Mouse (Mus musculus) intestine, embryonic 16.5 days (tissue): ENCODE data around the gene Shank2. TPM values are rescaled to one million over a fixed set of nuclear protein-coding genes. Genes with fewer than 3 reads are reported as not detected.

ENCODE experiments used
- ATAC-seq: fragments of 200-750 bp; cut with Nextera tagmentation; 2 replicates; pipeline ENCODE4 v1.8.0; 2017; ENCODE audit warnings: moderate TSS enrichment, moderate library complexity
- H3K27ac ChIP-seq: fragments of 300-500 bp; sonication (generic); 2 replicates; pipeline ENCODE4 v1.5.1; 2014; ENCODE audit warnings: mild to moderate bottlenecking, low read length
- H3K27me3 ChIP-seq: fragments of 300-500 bp; sonication (generic); replicated peaks from 2 replicates; pipeline ENCODE4 v1.6.1; 2014; ENCODE audit warnings: low read length, control low read depth, mixed read lengths; ENCODE audit not compliant: control insufficient read depth, insufficient read depth
- H3K36me3 ChIP-seq: fragments of 300-500 bp; sonication (generic); 2 replicates; pipeline ENCODE4 v1.6.1; 2014; ENCODE audit warnings: low read length, control low read depth; ENCODE audit not compliant: control insufficient read depth, insufficient read depth
- H3K4me1 ChIP-seq: fragments of 300-500 bp; sonication (generic); 2 replicates; pipeline ENCODE4 v1.6.1; 2014; ENCODE audit warnings: low read length, control low read depth, mixed read lengths; ENCODE audit not compliant: control insufficient read depth, insufficient read depth
- H3K4me2 ChIP-seq: fragments of 300-500 bp; sonication (generic); 2 replicates; pipeline ENCODE4 v1.6.1; 2014; ENCODE audit warnings: low read depth, low read length, control low read depth
- H3K4me3 ChIP-seq: fragments of 300-500 bp; sonication (generic); 2 replicates; pipeline ENCODE4 v1.5.1; 2014; ENCODE audit warnings: mild to moderate bottlenecking, low read length
- H3K9ac ChIP-seq: fragments of 300-500 bp; sonication (generic); 2 replicates; pipeline ENCODE4 v1.6.1; 2014; ENCODE audit warnings: low read depth, low read length
- H3K9me3 ChIP-seq: fragments of 300-500 bp; sonication (generic); 2 replicates; pipeline ENCODE4 v1.6.1; 2016; ENCODE audit warnings: low read length, control low read depth; ENCODE audit not compliant: control insufficient read depth
- WGBS: fragments of 180-500 bp; shearing (Covaris S2); extraction: QIAGEN DNeasy Blood & Tissue Kit; methylation state at CpG from one replicate; pipeline ENCODE4 v1.1.7; 2014; 5-methylcytosine and 5-hydroxymethylcytosine counted together
- polyA plus RNA-seq: library from polyadenylated mRNA; unstranded; fragments of >200 nt; fragmentation: Nextera tagmentation; extraction: Ambion mirVana; gene quantifications from 2 replicates; pipeline ENCODE4 v1.2.1, GENCODE M21; 2015

Shank2 gene
- polyA plus RNA-seq, 1 experiment from 2014 or later = 1.0 TPM

DNA sequence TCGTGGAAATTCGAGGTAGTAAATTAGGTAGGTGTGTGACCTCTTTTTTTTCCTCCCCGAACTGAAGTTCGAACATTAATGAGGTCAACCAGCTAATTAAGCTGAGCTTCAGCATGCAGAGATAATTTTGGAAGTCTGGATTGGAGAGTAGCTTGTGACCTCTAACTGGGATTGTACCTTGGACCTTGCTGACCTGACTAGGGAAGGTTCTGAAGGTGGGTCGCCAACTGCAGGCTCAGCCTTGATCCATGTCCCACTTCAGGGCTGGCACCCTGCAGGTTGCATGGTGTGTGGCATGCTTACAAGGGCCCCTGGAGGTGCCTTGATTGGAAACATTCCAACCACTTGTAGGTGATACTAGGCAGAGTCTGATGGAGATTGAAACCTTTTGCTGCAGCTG lies 21.7 kb upstream of the Shank2 start:
- no peak overlapping the region for H3K4me2 ChIP-seq
- 61% methylated on average over 5 of the region's 5 CpGs for WGBS
- H3K36me3 ChIP-seq = no peaks in the 10 kb centered on the region
- no peak overlapping the region for H3K27ac ChIP-seq
- no peak for ATAC-seq
- H3K9ac ChIP-seq = no peak overlapping the region
- peaks cover 35% of the 10 kb centered on the region for H3K27me3 ChIP-seq
- H3K4me1 ChIP-seq = 0 out of 2 replicates have a peak, but pooled peaks cover 3% of the 10 kb centered on the region
- no peaks in the 10 kb centered on the region for H3K9me3 ChIP-seq
- H3K4me3 ChIP-seq = no peak overlapping the region

DNA sequence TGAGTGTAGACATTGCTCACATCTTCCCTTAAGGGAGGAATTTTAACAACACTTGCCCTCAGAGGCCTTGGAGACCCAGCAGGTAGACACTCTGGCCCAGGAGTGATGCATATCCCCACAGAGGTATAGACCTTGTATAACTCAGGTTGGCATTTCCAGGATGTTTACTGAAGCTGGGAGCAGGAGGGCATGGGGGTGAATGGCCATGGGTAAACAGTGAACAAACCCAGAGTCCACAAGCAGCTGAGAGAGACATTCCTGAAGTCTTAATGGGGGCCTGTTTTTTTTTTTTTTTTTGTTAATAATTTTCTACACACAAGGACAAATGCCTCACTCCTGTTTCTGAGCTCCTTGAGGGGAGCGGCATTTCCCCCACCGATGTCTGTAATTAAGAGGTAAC lies 15.4 kb upstream of the Shank2 start:
- peak; percentile 82 for ATAC-seq
- WGBS = 59% methylated on average over 2 of the region's 2 CpGs
- Histone ChIP-seq H3K36me3 (no peaks in the 10 kb centered on the region), H3K9me3 (no peaks in the 10 kb centered on the region), H3K4me2 (no peak overlapping the region), H3K27ac (no peak overlapping the region), H3K4me1 (no peaks in the 10 kb centered on the region), H3K9ac (no peak overlapping the region), H3K4me3 (no peak overlapping the region), H3K27me3 (no peaks in the 10 kb centered on the region)

DNA sequence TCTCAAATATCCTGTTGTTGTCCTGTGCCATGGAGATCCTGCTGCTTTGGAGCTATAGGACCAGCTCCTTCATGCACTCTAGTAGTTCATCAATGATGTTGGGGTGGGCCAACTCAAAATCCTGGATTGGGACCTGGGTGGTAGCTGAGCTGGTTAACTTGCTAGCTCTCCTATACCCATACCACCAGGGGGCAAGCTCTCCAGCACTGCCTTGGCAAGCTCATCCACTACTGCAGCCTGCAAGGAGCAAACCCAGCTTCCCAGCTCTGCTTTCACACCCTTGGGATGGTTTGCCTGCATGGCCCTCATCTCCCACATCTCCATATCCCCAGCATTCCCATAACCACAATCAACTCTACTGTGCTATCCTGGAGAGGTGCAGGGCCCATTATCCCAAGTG lies 10.6 kb upstream of the Shank2 start:
- Histone ChIP-seq H3K36me3 (no peaks in the 10 kb centered on the region), H3K9ac (no peak overlapping the region), H3K27ac (no peak overlapping the region), H3K4me2 (no peak overlapping the region), H3K27me3 (no peaks in the 10 kb centered on the region), H3K4me3 (no peak overlapping the region), H3K9me3 (no peaks in the 10 kb centered on the region), H3K4me1 (no peaks in the 10 kb centered on the region)
- no peak for ATAC-seq

DNA sequence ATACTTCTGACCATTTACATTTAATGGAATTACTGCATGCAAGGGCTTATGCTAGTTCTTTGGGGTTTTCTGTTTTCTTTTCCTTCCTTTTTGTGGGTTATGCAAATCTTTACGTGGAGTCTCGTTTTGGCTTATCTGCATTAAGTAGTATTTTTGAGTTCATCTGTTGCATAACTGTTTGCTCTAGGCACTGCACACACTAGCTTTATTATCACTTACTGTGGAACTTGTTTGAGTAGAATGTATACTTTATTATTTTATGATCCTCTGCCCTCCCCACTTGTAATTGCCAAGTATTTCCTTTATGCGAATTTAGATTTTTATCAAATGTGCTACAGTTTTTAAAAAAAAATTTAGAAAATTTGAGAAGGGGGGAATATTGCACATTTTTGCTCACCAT lies 2.7 kb upstream of the Shank2 start:
- Histone ChIP-seq H3K27ac (no peak overlapping the region), H3K4me2 (no peak overlapping the region), H3K36me3 (no peaks in the 10 kb centered on the region), H3K4me3 (no peak overlapping the region), H3K9me3 (no peaks in the 10 kb centered on the region), H3K4me1 (no peaks in the 10 kb centered on the region), H3K27me3 (no peaks in the 10 kb centered on the region), H3K9ac (no peak overlapping the region)
- WGBS = 66% methylated on average over 3 of the region's 3 CpGs
- ATAC-seq = peak; percentile 79

DNA sequence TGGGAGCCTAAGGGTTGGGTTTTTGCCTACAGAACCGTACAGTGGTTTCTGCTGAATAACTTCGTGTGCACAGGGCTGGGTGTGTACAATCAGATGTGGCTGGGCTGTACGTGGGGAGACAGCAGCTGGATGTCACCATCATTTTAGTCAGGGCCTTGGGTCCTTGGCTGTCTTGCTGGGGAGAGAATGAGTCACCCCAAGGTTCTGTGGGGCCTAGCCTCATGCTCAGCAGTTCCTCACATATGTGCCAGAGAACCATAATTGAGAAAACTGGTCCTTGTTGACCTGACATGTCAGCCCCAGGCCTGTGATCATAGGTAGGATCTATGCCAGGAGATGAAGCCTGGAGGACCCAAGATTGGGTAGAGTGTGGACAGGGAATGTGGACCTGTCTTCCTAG lies 1.7 kb downstream of the Shank2 start:
- Histone ChIP-seq H3K4me3 (no peak overlapping the region), H3K9ac (no peak overlapping the region), H3K36me3 (no peaks in the 10 kb centered on the region), H3K4me2 (no peak overlapping the region), H3K4me1 (no peaks in the 10 kb centered on the region), H3K9me3 (no peaks in the 10 kb centered on the region), H3K27me3 (no peaks in the 10 kb centered on the region), H3K27ac (no peak overlapping the region)
- ATAC-seq = no peak
- 77% methylated on average over 3 of the region's 3 CpGs for WGBS

DNA sequence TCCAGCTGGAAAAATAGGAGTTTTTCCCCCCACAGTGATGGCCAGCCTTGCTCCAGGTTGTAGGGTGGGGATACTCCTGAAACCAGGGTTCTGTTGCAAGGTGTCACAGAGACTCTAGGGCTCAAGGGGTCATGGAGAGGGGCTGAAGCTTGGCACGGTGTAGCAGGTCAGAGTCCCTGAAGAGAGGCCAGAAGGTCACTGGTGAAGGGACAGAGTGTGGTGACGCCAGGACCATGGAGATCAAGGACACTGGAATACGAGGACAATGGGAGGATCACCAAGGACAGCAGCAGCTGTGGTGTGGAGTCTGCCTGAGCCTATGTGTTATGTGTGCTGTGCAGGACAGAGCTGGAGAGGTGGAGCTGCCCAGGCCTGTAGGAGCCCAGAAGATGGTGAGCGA lies 6.4 kb downstream of the Shank2 start:
- no peaks in the 10 kb centered on the region for H3K27me3 ChIP-seq
- no peak for ATAC-seq
- H3K9ac ChIP-seq = no peak overlapping the region
- no peak overlapping the region for H3K27ac ChIP-seq
- no peak overlapping the region for H3K4me3 ChIP-seq
- H3K4me1 ChIP-seq = peaks cover 4% of the 10 kb centered on the region; the same call in 1 of the 2 replicates
- H3K36me3 ChIP-seq = no peaks in the 10 kb centered on the region
- H3K9me3 ChIP-seq = no peaks in the 10 kb centered on the region
- 78% methylated on average over 4 of the region's 4 CpGs for WGBS
- no peak overlapping the region for H3K4me2 ChIP-seq

DNA sequence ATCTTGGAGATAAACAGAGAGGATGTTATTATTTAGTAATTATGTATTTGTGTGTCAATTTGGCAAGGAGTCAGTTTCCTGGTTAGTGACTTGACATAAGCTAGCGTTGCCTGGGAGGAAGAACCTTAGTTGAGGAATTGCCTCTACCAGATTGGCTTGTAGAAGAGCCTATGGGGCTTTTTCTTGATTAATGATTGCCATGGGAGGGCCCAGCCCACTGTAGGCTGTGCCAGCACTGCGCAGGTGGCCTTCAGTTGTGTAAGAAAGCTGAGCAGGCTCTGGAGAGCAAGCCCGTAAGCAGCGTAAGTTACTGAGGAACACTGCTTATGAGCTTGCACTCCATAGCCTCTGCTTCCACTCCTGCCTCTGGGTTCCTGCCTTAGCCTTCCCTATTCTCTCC lies 7.3 kb downstream of the Shank2 start:
- Histone ChIP-seq H3K4me2 (peak overlapping the region; percentile 31; the same call in 1 of the 2 replicates), H3K36me3 (no peaks in the 10 kb centered on the region), H3K9ac (peak overlapping the region; percentile 32; the same call in 1 of the 2 replicates), H3K4me1 (peaks cover 4% of the 10 kb centered on the region; the same call in 1 of the 2 replicates), H3K9me3 (no peaks in the 10 kb centered on the region), H3K4me3 (no peak overlapping the region), H3K27ac (0 out of 2 replicates have a peak overlapping the region, but pooled peaks have one; percentile 20), H3K27me3 (no peaks in the 10 kb centered on the region)
- 48% methylated on average over 4 of the region's 4 CpGs for WGBS
- ATAC-seq = peak; percentile 97

DNA sequence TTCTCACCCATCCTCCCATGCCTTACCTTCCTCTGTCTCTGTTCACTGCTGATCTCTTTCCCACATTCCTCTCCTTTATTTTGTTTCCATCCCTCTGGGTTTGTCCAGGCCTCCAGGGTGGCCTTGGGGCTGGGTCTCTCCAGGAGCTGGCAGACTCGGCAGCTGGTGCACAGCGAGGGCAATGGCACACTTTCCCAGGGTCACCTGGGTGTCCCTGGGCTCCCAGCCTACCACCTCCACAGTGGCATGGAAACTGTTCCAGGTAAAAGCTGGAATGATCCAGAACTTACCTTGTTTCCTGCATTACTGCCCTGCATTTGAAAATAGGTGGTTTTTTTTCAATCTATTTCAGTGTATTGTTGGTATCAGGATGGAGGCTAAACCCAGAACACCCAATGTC lies 12.8 kb downstream of the Shank2 start:
- WGBS = 80% methylated on average over 2 of the region's 2 CpGs
- no peak for ATAC-seq

DNA sequence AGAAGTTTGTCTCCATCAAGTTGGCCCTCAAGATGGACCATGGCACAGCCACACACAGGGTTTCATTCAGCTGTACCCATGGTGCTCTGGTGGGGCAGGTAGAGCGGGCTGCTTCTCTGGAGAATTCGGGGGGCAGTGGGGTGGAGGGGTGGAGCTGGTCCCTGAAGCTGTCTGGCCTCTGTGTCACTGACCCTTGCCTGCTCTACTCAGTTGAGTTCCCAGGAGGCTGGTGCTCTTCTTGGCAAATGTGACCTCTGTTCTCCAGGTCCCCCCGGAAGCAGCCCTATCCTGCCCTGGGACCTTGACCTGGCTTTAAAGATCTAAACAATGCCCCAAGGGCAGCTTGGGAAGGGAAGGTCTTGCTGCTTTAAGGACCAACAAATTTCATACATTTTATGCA lies 20.1 kb downstream of the Shank2 start:
- Histone ChIP-seq H3K27me3 (no peaks in the 10 kb centered on the region), H3K4me1 (peaks cover 12% of the 10 kb centered on the region), H3K9ac (no peak overlapping the region), H3K27ac (no peak overlapping the region; the same call in 1 of the 2 replicates), H3K9me3 (peaks cover 2% of the 10 kb centered on the region; the same call in 1 of the 2 replicates), H3K4me2 (no peak overlapping the region), H3K36me3 (no peaks in the 10 kb centered on the region), H3K4me3 (no peak overlapping the region)
- WGBS = 63% methylated on average over 3 of the region's 3 CpGs
- peak; percentile 39; the same call in 1 of the 2 replicates for ATAC-seq

More for the DNA sequence above, 12.8 kb downstream of the Shank2 start:
- Histone ChIP-seq H3K9ac (no peak overlapping the region), H3K9me3 (no peaks in the 10 kb centered on the region), H3K27me3 (no peaks in the 10 kb centered on the region), H3K4me3 (no peak overlapping the region), H3K4me2 (no peak overlapping the region), H3K27ac (no peak overlapping the region), H3K4me1 (peaks cover 2% of the 10 kb centered on the region; the same call in 1 of the 2 replicates), H3K36me3 (no peaks in the 10 kb centered on the region)

DNA sequence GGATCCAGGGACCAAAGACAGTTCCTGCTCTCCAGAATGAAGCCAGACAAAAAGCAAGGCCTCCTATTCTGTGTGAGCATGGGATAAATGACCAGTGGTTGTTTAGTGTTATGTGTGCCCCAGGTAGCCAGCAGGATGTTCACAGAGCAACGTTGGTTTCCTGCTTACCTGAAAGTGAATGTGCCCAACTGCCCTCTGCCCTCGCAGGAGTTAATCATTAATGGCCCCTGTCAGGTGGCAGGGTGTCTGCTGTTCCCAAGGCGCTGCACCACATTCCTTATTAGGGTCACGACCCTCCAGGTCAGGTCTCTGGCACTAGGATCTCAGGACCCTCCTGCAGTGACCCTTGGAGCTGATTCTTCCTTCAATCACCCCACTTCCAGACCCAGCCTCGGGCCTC lies 21.0 kb downstream of the Shank2 start:
- peaks cover 12% of the 10 kb centered on the region for H3K4me1 ChIP-seq
- peak overlapping the region; percentile 24 for H3K4me2 ChIP-seq
- H3K9me3 ChIP-seq = peaks cover 2% of the 10 kb centered on the region; the same call in 1 of the 2 replicates
- H3K36me3 ChIP-seq = no peaks in the 10 kb centered on the region
- WGBS = 13% methylated on average over 5 of the region's 5 CpGs
- no peaks in the 10 kb centered on the region for H3K27me3 ChIP-seq
- no peak overlapping the region for H3K9ac ChIP-seq
- peak; percentile 91 for ATAC-seq
- peak overlapping the region; percentile 67; the same call in 1 of the 2 replicates for H3K27ac ChIP-seq
- H3K4me3 ChIP-seq = no peak overlapping the region
